Comparison of ENCODE assay signal across 9 mouse cellular contexts in the genomic region with DNA sequence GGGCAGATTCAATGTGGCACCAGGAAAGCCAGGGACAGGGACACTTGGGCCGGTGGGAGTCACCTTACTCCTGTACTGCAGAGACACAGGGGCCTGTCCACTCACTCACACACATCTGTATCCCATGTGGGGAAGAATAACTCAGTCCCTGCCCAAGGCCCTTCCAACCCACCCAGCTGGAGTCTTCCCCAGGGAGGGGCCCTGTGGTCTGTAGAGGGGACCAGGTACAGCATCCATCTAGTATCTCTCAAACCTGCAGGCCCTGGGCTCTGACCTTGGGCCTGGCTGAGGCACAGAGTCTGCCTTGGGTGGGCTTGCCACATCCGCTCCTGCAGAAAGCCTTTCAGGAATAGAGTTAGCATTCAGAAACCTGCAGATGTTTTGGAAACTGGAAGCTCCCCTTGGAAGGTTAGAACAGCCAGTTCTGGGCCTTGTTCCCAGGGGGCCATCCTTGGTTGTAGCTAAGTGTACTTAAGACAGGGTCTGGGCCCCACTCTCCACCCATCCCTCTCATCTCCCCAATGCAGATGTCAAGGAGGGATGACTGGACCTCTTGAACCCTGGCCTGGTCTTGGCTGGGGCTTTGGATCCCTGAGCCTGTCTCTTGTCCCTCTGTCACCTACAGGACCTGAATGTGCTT.
A peak's percentile ranks its signal among the peaks of the same experiment; 100 is the strongest.
DNase-seq lines count a peak whose midpoint lies in the region; ATAC-seq and TF ChIP-seq lines count a peak whose summit lies in the region.
"Had no signal": no experiment of that assay in that cellular context is flagged by ENCODE, and none has a peak within 500 bp of the region (broad histone marks: within the 10 kb centered on the region; RNA-seq: fewer than 3 reads in every experiment).

No protein-coding gene starts in this region.

- H3K4me3 ChIP-seq in heart, embryonic 10.5 days, result peak overlapping the region; percentile 5; the same call in 1 of the 2 replicates
- H3K4me3 ChIP-seq in C2C12 (ENCODE audit: insufficient read depth, poor library complexity, severe bottlenecking), result no peak overlapping the region
- H3K4me3 ChIP-seq in embryonic facial prominence, embryonic 12.5 days, result no peak overlapping the region
- no peak overlapping the region for H3K4me3 ChIP-seq in limb, embryonic 14.5 days (replicated peaks; ENCODE audit: low read length)
- no peak overlapping the region for H3K4me3 ChIP-seq in layer of hippocampus, adult 2 months

- peaks cover 57% of the 10 kb centered on the region for H3K4me1 ChIP-seq in heart, embryonic 10.5 days
- peaks cover 41% of the 10 kb centered on the region for H3K4me1 ChIP-seq in embryonic facial prominence, embryonic 12.5 days
- peaks cover 44% of the 10 kb centered on the region for H3K4me1 ChIP-seq in limb, embryonic 14.5 days (ENCODE audit: control insufficient read depth, insufficient read depth, low read length)

- peaks cover 4% of the 10 kb centered on the region for H3K79me3 ChIP-seq in C2C12 (ENCODE audit: low read depth)

- peaks cover 15% of the 10 kb centered on the region for H3K27me3 ChIP-seq in heart, embryonic 10.5 days (ENCODE audit: insufficient read depth, poor library complexity, severe bottlenecking)
- no peaks in the 10 kb centered on the region for H3K27me3 ChIP-seq in C2C12 (ENCODE audit: control insufficient read depth, insufficient read depth, insufficient read length)
- H3K27me3 ChIP-seq in embryonic facial prominence, embryonic 12.5 days, result 0 out of 2 replicates have a peak, but pooled peaks cover 3% of the 10 kb centered on the region
- H3K27me3 ChIP-seq in limb, embryonic 14.5 days (ENCODE audit: control insufficient read depth, insufficient read depth, low read length), result no peaks in the 10 kb centered on the region

- no peak for DNase-seq in heart, embryonic 10.5 days (ENCODE audit: low spot score)
- no peak for DNase-seq in heart, postnatal 10 days
- DNase-seq in limb, embryonic 14.5 days (ENCODE audit: low spot score), result no peak
- DNase-seq in layer of hippocampus, adult 2 months (ENCODE audit: low spot score in 2 of 2), result no peak
- no peak for DNase-seq in embryo, embryonic 10.5 days (ENCODE audit: low spot score)
- no peak for DNase-seq in cerebellum, adult 8-10 months

- no peaks in the 10 kb centered on the region for H3K36me3 ChIP-seq in heart, embryonic 10.5 days
- H3K36me3 ChIP-seq in C2C12 (ENCODE audit: control insufficient read depth, insufficient read depth), result no peaks in the 10 kb centered on the region
- no peaks in the 10 kb centered on the region for H3K36me3 ChIP-seq in embryonic facial prominence, embryonic 12.5 days
- H3K36me3 ChIP-seq in limb, embryonic 14.5 days (ENCODE audit: control insufficient read depth, insufficient read depth, low read length), result no peaks in the 10 kb centered on the region

- TF ChIP-seq CTCF in C2C12 (IDR thresholded peaks at IDR 0.05; ENCODE audit: control insufficient read depth, insufficient read depth, insufficient read length), result no peak
- no peak for TF ChIP-seq CTCF in layer of hippocampus, adult 2 months (conservative IDR thresholded peaks at IDR 0.05)

- no peak for ATAC-seq in embryonic facial prominence, embryonic 12.5 days (ENCODE audit: insufficient number of reproducible peaks, insufficient read depth, low FRiP score, low TSS enrichment)
- no peak for ATAC-seq in limb, embryonic 14.5 days (ENCODE audit: low FRiP score, low read depth)
- ATAC-seq: forebrain, embryonic 16.5 days had no signal

- peak overlapping the region; percentile 73 for H3K27ac ChIP-seq in heart, embryonic 10.5 days
- peak overlapping the region; percentile 62; the same call in 1 of the 2 replicates for H3K27ac ChIP-seq in embryonic facial prominence, embryonic 12.5 days
- peak overlapping the region; percentile 19; the same call in 1 of the 2 replicates for H3K27ac ChIP-seq in limb, embryonic 14.5 days (replicated peaks; ENCODE audit: low read depth, low read length)
- no peak overlapping the region for H3K27ac ChIP-seq in layer of hippocampus, adult 2 months

- H3K79me2 ChIP-seq in C2C12 (ENCODE audit: control insufficient read depth, insufficient read depth), result peaks cover 13% of the 10 kb centered on the region

- no peak overlapping the region for H3K4me2 ChIP-seq in embryonic facial prominence, embryonic 12.5 days (replicated peaks)
- H3K4me2 ChIP-seq in limb, embryonic 14.5 days (replicated peaks; ENCODE audit: low read depth, low read length, severe bottlenecking), result no peak overlapping the region

- H3ac ChIP-seq in C2C12 (ENCODE audit: control insufficient read depth, insufficient read length, low read depth), result peak overlapping the region; percentile 37

- intact Hi-C loops in heart, postnatal 10 days (cut with DNase I), result no loop called here

- TF ChIP-seq POLR2A in limb, embryonic 14.5 days (IDR thresholded peaks at IDR 0.05; ENCODE audit: borderline replicate concordance, extremely low read depth, insufficient read depth, insufficient read length), result no peak

- WGBS in heart, embryonic 10.5 days, result 87% methylated on average over 2 of the region's 2 CpGs
- 77% methylated on average over 2 of the region's 2 CpGs for WGBS in embryonic facial prominence, embryonic 12.5 days
- 74% methylated on average over 2 of the region's 2 CpGs for WGBS in limb, embryonic 14.5 days

- no peaks in the 10 kb centered on the region for H3K9me3 ChIP-seq in heart, embryonic 10.5 days
- H3K9me3 ChIP-seq in embryonic facial prominence, embryonic 12.5 days, result no peaks in the 10 kb centered on the region
- no peaks in the 10 kb centered on the region for H3K9me3 ChIP-seq in limb, embryonic 14.5 days (ENCODE audit: control insufficient read depth, low read length)

- no peak overlapping the region for H3K9ac ChIP-seq in embryonic facial prominence, embryonic 12.5 days
- H3K9ac ChIP-seq in limb, embryonic 14.5 days (ENCODE audit: low read depth, low read length, severe bottlenecking), result peak overlapping the region; percentile 7; the same call in 1 of the 2 replicates

TF ChIP-seq in C2C12, 6 proteins besides CTCF, POLR2A, EP300 and RAD21:
- no peak for TF ChIP-seq MYOG (IDR thresholded peaks at IDR 0.05; ENCODE audit: control insufficient read depth, extremely low read depth, insufficient read length)
- no peak for TF ChIP-seq CEBPB (IDR thresholded peaks at IDR 0.05; ENCODE audit: low read depth)
- TF ChIP-seq USF1 (IDR thresholded peaks at IDR 0.05; ENCODE audit: low read depth), result no peak
TF ChIP-seq in C2C12: peak in this region for 0.
